Mouse (Mus musculus) liver, postnatal 0 days (tissue): Measurements from ENCODE around the gene Armc6.
A peak's percentile ranks its signal among the peaks of the same experiment; 100 is the strongest.

Experiments
- CTCF ChIP-seq: sonication (generic); IDR thresholded peaks from 2 replicates; pipeline ENCODE4 v1.5.1; 2016; ENCODE audit warnings: antibody characterized with exemption, low read depth
- EP300 ChIP-seq: IDR thresholded peaks from 2 replicates; pipeline ENCODE4 v1.6.1; 2016; ENCODE audit warnings: antibody characterized with exemption, low read depth, mild to moderate bottlenecking

DNA sequence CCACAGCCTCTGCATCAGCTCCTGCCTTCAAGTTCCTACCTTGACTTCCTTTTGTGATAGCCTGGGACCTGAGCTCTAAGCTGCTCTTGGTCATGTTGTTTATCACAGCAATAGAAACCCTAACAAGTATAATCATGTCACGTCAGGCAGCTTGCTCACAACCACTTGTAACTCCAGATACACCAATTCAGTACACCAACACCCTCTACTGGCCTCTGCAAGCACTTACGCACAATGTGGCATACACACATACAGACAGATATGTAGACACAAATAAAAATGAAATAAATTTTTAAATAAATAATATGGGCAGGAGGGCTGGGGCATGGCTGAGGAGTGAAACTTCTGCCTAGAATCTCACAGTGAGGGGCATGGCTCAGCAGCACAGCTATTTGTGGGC lies 38.5 kb downstream of the Armc6 start:
- TF ChIP-seq CTCF (peak; percentile 50), EP300 (no peak)
